Mouse (Mus musculus): ENCODE measurements around the gene Gm6890. TPM values are rescaled to one million over a fixed set of nuclear protein-coding genes. Genes with fewer than 3 reads are reported as not detected.

Gene Gm6890
- polyA plus RNA-seq (2012; rRNA removed) = not detected in 2 replicates

GRCm38 (mm10) chrX:74740627-74741026 lies at the start of gene Gm6890:
Gm6890 (plus strand) TSS chrX:74740927.

Other genes with a start within 250 kb of the Gm6890 start
- not detected in 2 replicates for gene Olfr1326-ps1, start 166.0 kb upstream of the Gm6890 start, polyA plus RNA-seq (2012; rRNA removed)
- gene Olfr1325, start 148.2 kb upstream of the Gm6890 start, polyA plus RNA-seq (2012; rRNA removed) = not detected in 2 replicates
- gene Gm5640, start 95.3 kb upstream of the Gm6890 start, polyA plus RNA-seq (2012; rRNA removed) = 0.02 and 0.04 TPM in 2 replicates
- gene Gm5936, start 96.3 kb downstream of the Gm6890 start, polyA plus RNA-seq (2012; rRNA removed) = 0.02 TPM in 1 of 2 replicates, not detected in the other

All from liver, embryonic 18 days (tissue).